Mouse (Mus musculus): Measurements from ENCODE around the gene Npffr2.

DNA sequence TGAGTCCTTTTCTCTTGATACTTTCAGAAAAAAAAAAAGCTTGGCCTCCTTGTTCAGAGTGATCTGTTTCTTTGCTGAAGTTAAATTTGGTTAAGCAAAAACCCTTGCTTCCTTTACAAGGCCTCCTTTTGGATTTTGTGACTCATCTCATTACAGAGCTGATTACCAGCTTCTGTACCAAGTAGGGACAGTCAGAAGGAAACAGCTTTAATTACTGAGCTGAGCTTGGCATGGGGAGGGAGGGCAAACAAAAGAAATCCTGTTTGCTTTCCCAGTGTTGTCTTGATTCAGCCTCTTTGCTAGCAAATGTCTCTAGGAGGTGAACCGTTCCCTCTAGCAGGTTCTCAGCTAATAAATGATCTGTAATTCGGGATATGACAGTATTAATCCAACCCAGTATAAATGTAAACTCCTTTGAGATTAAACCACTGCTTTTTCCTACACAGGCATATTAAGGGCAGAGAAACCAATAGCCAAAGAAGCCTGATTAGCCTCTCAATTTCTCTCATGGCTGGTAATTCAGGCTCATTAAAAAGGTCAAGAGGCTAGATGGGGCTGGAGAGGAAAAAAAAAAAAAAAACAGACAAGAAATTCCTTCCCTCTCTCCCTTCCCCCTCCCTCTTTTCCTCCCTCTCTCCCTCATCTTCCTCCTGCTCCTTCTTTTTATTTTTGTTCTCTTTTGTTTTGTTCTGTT, 84.2 kb downstream of the Npffr2 start:
- TF ChIP-seq CTCF (IDR thresholded peaks at IDR 0.05; ENCODE audit: low read depth) (no peak), EP300 (IDR thresholded peaks at IDR 0.05; ENCODE audit: low read depth) (no peak)
